Mouse (Mus musculus) neural tube, embryonic 13.5 days (tissue): ENCODE results near the gene Snd1. TPM values are rescaled to one million over a fixed set of nuclear protein-coding genes. Genes with fewer than 3 reads are reported as not detected.

Experiments
- ATAC-seq: fragments of 200-750 bp; cut with Nextera tagmentation; 2 replicates; pipeline ENCODE4 v1.8.0; 2017; ENCODE audit warnings: low read depth, mild to moderate bottlenecking, moderate TSS enrichment, moderate library complexity
- H3K27ac ChIP-seq: fragments of 300-500 bp; sonication (generic); replicated peaks from 2 replicates; pipeline ENCODE4 v1.5.1; 2015; ENCODE audit warnings: moderate library complexity, mild to moderate bottlenecking, inconsistent platforms
- H3K27me3 ChIP-seq: fragments of 300-500 bp; sonication (generic); 2 replicates; pipeline ENCODE4 v1.6.1; 2015; ENCODE audit warnings: mild to moderate bottlenecking, inconsistent platforms
- H3K36me3 ChIP-seq: fragments of 300-500 bp; sonication (generic); 2 replicates; pipeline ENCODE4 v1.6.1; 2015; ENCODE audit warnings: mild to moderate bottlenecking, inconsistent platforms
- H3K4me1 ChIP-seq: fragments of 300-500 bp; sonication (generic); replicated peaks from 2 replicates; pipeline ENCODE4 v1.6.1; 2015; ENCODE audit warnings: inconsistent platforms
- H3K4me2 ChIP-seq: fragments of 300-500 bp; sonication (generic); 2 replicates; pipeline ENCODE4 v1.6.1; 2015; ENCODE audit warnings: inconsistent platforms, mild to moderate bottlenecking, moderate library complexity
- H3K4me3 ChIP-seq: fragments of 300-500 bp; sonication (generic); 2 replicates; pipeline ENCODE4 v1.5.1; 2015; ENCODE audit warnings: mild to moderate bottlenecking, inconsistent platforms
- H3K9ac ChIP-seq: fragments of 300-500 bp; sonication (generic); 2 replicates; pipeline ENCODE4 v1.6.1; 2015; ENCODE audit warnings: moderate library complexity, mild to moderate bottlenecking, inconsistent platforms
- H3K9me3 ChIP-seq: fragments of 300-500 bp; sonication (generic); 2 replicates; pipeline ENCODE4 v1.6.1; 2016; ENCODE audit warnings: inconsistent platforms
- WGBS: fragments of 180-500 bp; shearing (Covaris S2); methylation state at CpG from one replicate; pipeline ENCODE4 v1.1.7; 2015; 5-methylcytosine and 5-hydroxymethylcytosine counted together
- polyA plus RNA-seq: library from polyadenylated mRNA; unstranded; fragments of >200 nt; fragmentation: Nextera tagmentation; extraction: Ambion mirVana; gene quantifications from 2 replicates; pipeline ENCODE4 v1.2.1, GENCODE M21; 2015

The Snd1 gene
- polyA plus RNA-seq, 1 experiment from 2014 or later = 77.5 TPM

DNA sequence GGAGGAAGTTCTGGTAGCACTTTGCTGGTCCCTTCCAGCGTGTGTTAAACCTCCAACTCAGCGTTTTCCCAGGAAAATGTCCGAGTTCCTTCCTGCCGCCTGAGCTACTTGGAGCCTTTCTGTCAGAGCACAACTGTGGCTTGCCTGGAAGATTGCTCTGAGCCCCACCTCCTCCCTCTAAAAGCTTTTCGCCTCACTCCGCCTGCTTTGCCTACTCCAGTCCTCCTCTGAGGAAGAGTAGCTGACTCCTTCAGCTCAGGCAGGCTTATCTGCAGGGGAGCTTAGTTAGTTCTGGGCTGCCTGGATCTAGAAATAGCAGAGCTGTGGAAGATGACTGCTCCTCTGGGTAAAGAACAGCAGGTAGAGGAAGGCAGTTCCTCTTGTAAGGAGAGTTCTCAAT, 80.1 kb downstream of the Snd1 start:
- WGBS = 69% methylated on average over 6 of the region's 6 CpGs
- peak overlapping the region; percentile 20; the same call in 1 of the 2 replicates for H3K27ac ChIP-seq
- ATAC-seq = no peak

DNA sequence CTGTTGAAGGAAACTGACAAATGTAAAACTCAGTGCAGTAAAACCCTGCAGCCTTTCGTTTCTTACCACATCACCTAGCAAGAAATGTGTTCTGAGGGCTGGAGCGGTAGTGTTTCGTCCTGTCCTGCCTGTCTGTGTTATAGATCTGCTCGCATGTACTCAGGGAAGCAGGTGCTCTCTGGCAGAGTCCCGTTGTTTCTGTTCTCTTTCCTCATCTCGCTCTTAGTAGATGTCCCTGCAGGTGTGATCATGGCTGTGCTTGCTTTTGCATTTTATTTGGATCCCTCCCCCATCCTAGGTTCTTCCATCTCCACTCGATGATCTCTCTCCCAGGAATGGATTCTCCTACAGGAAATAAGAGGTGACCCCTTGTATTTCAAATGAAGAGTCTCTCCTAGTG, 80.5 kb downstream of the Snd1 start:
- Histone ChIP-seq H3K4me2 (no peak overlapping the region), H3K36me3 (no peaks in the 10 kb centered on the region), H3K4me3 (no peak overlapping the region), H3K27ac (peak overlapping the region; percentile 20; the same call in 1 of the 2 replicates), H3K27me3 (no peaks in the 10 kb centered on the region), H3K9ac (no peak overlapping the region), H3K4me1 (peaks cover 25% of the 10 kb centered on the region), H3K9me3 (no peaks in the 10 kb centered on the region)
- ATAC-seq = no peak
- WGBS = 86% methylated on average over 7 of the region's 7 CpGs

More for the DNA sequence above, 80.1 kb downstream of the Snd1 start:
- Histone ChIP-seq H3K9me3 (no peaks in the 10 kb centered on the region), H3K4me2 (no peak overlapping the region), H3K36me3 (no peaks in the 10 kb centered on the region), H3K9ac (no peak overlapping the region), H3K27me3 (no peaks in the 10 kb centered on the region), H3K4me1 (peaks cover 20% of the 10 kb centered on the region), H3K4me3 (no peak overlapping the region)

DNA sequence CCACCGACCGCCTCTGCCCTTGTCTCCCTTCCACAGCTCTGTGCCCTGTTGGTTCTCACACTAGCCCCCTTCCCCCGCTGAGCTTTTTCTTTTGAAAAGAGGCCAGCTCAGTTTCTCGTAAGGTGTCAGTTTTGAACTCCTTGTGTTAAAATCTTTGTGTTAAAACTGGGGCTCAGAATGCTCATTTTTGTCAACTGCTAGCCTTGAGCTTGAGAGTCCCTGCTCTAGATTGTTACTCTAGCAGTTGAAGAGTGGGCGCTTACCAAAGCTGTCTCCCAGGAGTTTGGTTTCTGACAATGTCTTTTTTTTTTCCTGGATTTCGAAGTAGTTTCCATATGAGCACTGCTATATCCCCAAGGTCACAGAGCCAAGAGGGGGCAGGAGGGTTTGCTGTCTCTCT, 82.8 kb downstream of the Snd1 start:
- Histone ChIP-seq H3K27me3 (no peaks in the 10 kb centered on the region), H3K4me1 (peaks cover 33% of the 10 kb centered on the region), H3K27ac (no peak overlapping the region), H3K4me2 (no peak overlapping the region), H3K9me3 (no peaks in the 10 kb centered on the region), H3K36me3 (no peaks in the 10 kb centered on the region), H3K9ac (no peak overlapping the region), H3K4me3 (no peak overlapping the region)
- no peak for ATAC-seq
- 50% methylated on average over 6 of the region's 6 CpGs for WGBS

DNA sequence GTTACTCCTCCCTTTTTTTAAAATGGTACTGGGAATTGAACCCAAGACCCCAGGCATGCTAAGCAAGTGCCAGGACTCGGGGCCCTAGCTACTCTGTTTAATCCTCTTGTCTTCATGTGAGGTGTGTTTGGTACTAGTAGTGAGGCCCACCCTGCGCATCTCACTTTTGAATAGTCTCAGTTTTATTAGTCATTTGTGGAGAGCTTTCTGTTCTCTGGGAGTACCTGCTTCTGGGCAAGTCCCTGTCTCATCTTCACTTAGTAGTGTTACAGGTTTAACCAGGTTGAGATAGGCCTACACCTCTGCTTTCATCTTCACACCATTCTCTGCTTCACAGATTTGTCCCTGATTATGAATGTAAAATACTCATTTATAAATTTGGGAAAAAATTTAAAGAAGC, 84.5 kb downstream of the Snd1 start:
- WGBS = 93% methylated on average over 2 of the region's 2 CpGs
- Histone ChIP-seq H3K4me3 (no peak overlapping the region), H3K27ac (no peak overlapping the region), H3K36me3 (no peaks in the 10 kb centered on the region), H3K4me2 (no peak overlapping the region), H3K27me3 (no peaks in the 10 kb centered on the region), H3K9me3 (no peaks in the 10 kb centered on the region), H3K4me1 (peaks cover 30% of the 10 kb centered on the region), H3K9ac (no peak overlapping the region)
- ATAC-seq = no peak

DNA sequence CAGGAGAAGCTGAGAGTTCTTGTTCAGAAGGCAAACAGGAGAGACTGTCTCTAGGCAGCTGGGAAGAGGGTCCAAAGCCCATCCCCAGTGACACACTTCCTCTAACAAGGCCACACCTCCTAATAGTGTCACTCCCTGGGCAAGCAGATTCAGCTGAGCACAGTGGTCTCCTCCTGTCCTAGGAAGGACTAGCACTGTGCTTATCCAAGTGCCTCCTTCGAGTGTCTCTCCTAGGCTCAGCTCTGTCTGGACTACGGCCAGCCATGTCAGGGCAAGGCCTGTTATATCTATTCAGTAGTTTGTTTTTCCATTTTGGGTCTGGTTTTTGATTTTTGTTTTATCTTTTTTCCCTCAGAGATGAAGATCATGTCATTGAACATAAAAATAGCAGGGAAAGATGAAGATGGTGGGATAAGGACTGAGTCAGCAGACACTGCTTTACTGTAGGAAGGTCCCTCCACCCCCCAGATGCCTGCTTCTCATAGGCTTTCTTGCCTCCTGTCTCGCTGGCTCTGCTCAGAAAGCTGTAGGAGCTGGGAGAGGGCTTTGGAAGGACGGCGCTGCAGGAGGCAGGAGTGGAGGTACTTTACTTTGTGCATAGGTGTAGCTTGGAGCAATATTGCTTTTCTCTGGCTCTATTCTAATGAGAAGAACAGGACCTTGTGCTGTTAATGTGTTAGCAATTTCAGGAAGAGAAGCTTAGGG, 86.5 kb downstream of the Snd1 start:
- 0 out of 2 replicates have a peak, but pooled peaks cover 5% of the 10 kb centered on the region for H3K36me3 ChIP-seq
- ATAC-seq = no peak
- 83% methylated on average over 5 of the region's 5 CpGs for WGBS

DNA sequence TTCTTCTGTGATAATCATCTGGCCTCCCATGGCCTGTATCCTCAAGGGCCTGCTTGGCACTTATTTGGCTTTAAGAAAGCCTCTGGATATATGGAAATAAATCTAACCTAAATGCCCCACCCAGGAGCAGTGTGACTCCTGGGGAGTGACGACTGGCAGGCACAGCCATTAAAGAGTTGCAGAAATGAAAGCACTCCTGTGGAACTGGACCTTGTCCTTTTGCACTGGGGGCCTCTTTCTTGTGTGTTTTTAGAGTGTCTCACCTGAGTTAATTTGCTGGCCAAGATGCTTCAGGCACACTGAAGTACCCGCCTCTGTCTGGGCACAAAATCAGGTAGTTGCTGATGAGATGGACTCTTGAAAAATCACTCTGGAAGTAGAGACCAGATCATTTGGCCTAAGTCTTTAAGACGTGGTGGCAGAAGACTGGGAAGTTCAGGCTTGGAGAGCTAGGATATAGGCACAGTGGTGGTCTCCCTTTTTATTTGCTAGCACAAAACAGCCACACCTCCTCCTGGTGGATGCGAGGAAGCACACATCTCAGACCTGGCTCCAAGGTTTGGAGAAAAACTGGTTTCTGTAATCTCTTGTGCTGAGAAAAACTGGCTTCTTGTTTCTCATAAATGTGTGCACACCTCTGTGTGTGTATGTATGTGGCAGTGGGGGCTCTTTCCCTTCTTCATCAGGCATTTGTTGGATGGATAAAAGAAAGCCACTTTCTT, 87.5 kb downstream of the Snd1 start:
- H3K36me3 ChIP-seq = 0 out of 2 replicates have a peak, but pooled peaks cover 5% of the 10 kb centered on the region
- H3K27ac ChIP-seq = no peak overlapping the region

More for the DNA sequence above, 86.5 kb downstream of the Snd1 start:
- H3K27me3 ChIP-seq = no peaks in the 10 kb centered on the region
- H3K4me3 ChIP-seq = no peak overlapping the region
- no peak overlapping the region for H3K4me2 ChIP-seq
- H3K9me3 ChIP-seq = no peaks in the 10 kb centered on the region
- H3K27ac ChIP-seq = no peak overlapping the region
- no peak overlapping the region for H3K9ac ChIP-seq
- H3K4me1 ChIP-seq = peaks cover 25% of the 10 kb centered on the region

DNA sequence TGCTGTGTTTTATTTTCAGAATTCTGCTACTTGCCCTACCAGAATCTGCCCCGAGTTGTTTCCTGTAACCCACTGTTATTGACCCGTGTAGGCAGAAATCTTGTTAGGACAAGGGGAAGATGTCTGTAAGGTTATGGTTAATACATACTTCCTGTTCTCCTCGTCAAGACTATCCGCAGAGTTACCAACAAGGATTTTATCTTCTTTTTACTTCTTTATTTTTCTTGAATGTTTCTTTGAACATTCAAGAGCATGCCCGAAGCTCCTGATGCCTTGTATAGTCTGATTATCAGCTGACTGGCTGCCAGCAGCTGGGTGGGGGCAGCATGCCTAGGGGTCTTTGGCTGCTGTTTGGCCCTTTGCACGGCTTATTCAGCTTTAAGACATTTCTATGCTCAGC, 93.0 kb downstream of the Snd1 start:
- Histone ChIP-seq H3K4me3 (no peak overlapping the region), H3K27ac (no peak overlapping the region), H3K9me3 (no peaks in the 10 kb centered on the region), H3K36me3 (0 out of 2 replicates have a peak, but pooled peaks cover 5% of the 10 kb centered on the region), H3K4me1 (peaks cover 16% of the 10 kb centered on the region), H3K9ac (no peak overlapping the region), H3K4me2 (no peak overlapping the region), H3K27me3 (no peaks in the 10 kb centered on the region)
- ATAC-seq = no peak
- 82% methylated on average over 6 of the region's 6 CpGs for WGBS

More for the DNA sequence above, 87.5 kb downstream of the Snd1 start:
- ATAC-seq = no peak
- Histone ChIP-seq H3K4me2 (no peak overlapping the region), H3K9ac (no peak overlapping the region), H3K27me3 (no peaks in the 10 kb centered on the region), H3K4me1 (peaks cover 20% of the 10 kb centered on the region), H3K4me3 (no peak overlapping the region), H3K9me3 (no peaks in the 10 kb centered on the region)
- WGBS = 71% methylated on average over 4 of the region's 4 CpGs

DNA sequence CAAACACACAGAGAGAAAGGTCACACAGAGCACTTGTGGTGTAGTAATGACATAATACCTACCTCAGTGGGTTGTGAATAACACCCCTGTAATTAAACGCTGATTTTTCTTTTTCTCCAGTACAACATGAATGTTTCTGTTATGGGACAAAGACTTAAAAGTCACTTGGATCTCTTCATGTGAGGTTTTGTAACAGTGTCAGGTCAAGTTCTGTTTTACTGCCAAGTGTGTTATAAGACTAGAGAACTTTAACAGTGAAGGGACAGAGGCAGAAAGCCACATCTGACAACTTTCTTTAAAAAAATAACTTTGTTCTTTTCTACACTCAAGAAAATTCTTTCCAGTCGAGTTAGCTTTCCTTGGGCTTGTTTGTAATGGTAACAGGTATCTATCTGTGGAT, 97.0 kb downstream of the Snd1 start:
- H3K4me3 ChIP-seq = no peak overlapping the region
- H3K27ac ChIP-seq = no peak overlapping the region
- WGBS = 80% methylated on average over 2 of the region's 2 CpGs
- no peaks in the 10 kb centered on the region for H3K27me3 ChIP-seq
- no peaks in the 10 kb centered on the region for H3K9me3 ChIP-seq
- no peaks in the 10 kb centered on the region for H3K36me3 ChIP-seq
- ATAC-seq = no peak
- no peak overlapping the region for H3K4me2 ChIP-seq
- H3K9ac ChIP-seq = no peak overlapping the region
- peaks cover 40% of the 10 kb centered on the region for H3K4me1 ChIP-seq

DNA sequence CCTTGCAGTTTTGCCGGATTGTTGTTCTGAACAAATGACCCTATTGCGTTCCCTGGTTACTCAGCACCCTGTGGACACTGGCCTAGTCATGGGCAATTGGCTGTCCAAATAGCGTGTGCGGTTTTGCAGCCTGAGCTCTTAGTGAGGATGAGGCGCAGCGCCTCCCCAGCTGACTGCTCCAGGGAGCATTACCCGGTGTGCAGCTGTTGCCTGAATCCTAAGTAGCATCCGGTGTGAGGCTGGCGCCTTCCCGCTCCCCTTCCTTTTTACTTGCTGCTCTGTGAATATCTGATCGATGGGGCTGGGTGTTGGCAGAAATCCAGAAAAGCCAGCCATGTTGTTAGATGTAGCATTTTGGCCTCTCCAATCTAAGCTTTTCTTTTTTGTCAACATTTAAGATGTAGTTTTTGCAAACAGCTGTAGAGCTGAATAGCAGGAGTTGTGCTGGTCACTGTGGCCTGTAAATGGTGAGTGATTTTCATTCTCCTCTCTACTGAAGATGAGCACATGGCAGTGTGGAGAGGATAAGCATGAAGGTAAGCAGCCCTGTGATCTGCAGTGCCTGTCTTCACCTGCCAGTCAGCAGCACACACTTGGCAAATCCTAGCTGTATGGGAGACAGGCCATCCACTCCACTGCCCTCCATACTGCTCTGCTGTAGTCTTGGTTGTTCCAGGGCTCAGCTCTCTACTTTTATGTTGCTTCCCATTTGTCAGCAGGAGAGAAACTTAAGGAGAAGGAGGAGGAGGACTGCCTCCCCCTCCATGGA, 98.2 kb downstream of the Snd1 start:
- H3K9me3 ChIP-seq = no peaks in the 10 kb centered on the region
- no peak overlapping the region for H3K4me3 ChIP-seq
- peaks cover 41% of the 10 kb centered on the region for H3K4me1 ChIP-seq
- H3K9ac ChIP-seq = peak overlapping the region; percentile 13; the same call in 1 of the 2 replicates
- H3K27ac ChIP-seq = peak overlapping the region; percentile 75
- no peaks in the 10 kb centered on the region for H3K36me3 ChIP-seq
- 6% methylated on average over 11 of the region's 11 CpGs for WGBS
- peak overlapping the region; percentile 10; the same call in 1 of the 2 replicates for H3K4me2 ChIP-seq
- no peaks in the 10 kb centered on the region for H3K27me3 ChIP-seq
- ATAC-seq = peak; percentile 93

DNA sequence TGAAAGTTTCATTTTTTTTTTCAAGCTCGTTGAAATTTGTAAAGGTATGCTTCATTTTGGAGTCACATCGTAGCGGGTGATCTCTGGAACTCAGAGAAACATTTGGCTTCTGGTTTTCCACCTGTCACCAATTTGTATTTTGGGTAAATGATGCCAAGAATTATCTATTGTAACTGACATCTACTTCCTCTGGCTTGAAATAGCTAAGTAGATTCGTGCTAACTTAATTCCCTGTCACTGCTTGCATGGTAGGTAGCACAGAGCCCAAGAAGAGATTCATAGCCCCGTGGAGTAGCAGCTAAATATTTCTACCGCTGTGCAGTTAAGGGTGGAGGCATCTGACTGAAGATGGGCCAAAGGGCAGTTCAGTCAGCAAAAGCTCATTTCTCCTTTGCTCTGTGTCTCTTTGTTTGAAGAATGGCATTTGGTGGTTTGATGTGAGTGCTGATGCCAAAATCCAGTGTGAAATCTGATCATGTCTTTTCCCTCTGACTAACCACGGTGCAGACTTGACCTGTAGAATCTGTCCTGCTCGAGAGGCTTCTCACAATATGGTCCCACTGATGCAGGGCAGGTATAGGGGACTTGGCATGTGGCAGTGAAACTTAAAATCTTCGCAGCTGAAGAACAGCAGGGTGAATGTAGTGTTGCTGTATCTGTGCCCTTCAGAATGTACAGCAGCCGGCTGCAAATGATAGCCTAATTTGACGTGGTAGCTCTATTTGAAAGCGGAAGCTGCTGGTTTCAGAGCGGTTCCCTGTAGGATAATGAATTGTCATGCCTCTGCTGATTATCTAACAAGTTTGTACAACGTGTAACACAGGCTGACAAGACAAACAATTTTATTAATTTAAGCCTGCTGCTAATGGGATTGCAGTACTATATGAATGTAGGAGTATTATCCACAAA, 101.7 kb downstream of the Snd1 start:
- Histone ChIP-seq H3K27ac (no peak overlapping the region), H3K9ac (peak overlapping the region; percentile 41), H3K4me2 (no peak overlapping the region), H3K36me3 (no peaks in the 10 kb centered on the region), H3K4me3 (no peak overlapping the region), H3K4me1 (peaks cover 40% of the 10 kb centered on the region), H3K9me3 (no peaks in the 10 kb centered on the region), H3K27me3 (no peaks in the 10 kb centered on the region)
- WGBS = 49% methylated on average over 14 of the region's 14 CpGs
- ATAC-seq = no peak

DNA sequence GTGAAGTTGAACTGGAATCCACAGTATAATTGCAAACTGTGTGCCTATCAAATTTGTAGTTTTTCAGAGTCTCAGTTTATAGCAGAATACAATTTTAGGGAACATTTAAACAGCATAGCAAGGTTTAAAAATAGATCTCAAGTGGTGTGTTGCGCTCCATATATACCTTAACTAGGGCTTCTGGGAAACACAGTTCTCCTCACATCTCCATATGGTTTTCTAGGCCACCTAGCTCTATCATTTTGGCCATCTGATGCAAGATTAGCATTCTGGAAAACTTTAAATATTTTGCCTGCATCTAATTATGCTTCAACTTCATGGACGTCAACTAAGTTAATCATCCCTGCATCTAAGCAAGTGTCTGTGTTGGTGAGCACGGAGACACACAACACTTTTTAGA, 107.9 kb downstream of the Snd1 start:
- no peak overlapping the region for H3K9ac ChIP-seq
- H3K36me3 ChIP-seq = no peaks in the 10 kb centered on the region
- 0 out of 2 replicates have a peak, but pooled peaks cover 3% of the 10 kb centered on the region for H3K4me1 ChIP-seq
- no peak for ATAC-seq
- WGBS = 95% methylated on average over 3 of the region's 3 CpGs
- H3K9me3 ChIP-seq = no peaks in the 10 kb centered on the region
- H3K4me3 ChIP-seq = no peak overlapping the region
- no peak overlapping the region for H3K4me2 ChIP-seq
- no peaks in the 10 kb centered on the region for H3K27me3 ChIP-seq
- no peak overlapping the region for H3K27ac ChIP-seq
